Mouse (Mus musculus): ENCODE results near the gene Cadm4.

DNA sequence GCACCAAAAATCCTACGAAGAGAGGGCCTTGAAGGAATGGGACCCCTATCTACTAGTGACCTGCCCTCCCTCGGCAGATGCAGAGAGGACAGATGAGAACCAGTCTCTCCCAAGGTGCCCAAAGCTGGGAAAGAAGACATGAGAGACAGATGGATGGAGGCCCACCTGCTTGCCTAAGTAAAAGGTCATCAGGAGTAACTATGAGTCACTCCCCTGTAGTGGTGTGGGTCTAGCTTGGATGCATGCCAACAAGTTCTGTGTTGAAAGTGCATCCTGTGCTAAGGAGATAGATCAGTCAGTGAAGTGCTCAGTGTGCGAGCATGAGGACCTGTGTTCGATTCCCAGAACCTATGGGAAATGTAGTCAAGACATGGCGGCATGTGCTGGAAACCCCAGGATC, 2.9 kb upstream of the Cadm4 start:
- no peak for TF ChIP-seq HCFC1 (IDR thresholded peaks at IDR 0.05; ENCODE audit: borderline replicate concordance, insufficient read depth, low read length)
- TF ChIP-seq ZNF384 (IDR thresholded peaks at IDR 0.05; ENCODE audit: low read depth, low read length), result no peak
